Mouse (Mus musculus): Measurements from ENCODE around the gene Casp9.
A peak's percentile ranks its signal among the peaks of the same experiment; 100 is the strongest.
"Not testable (repeated sequence)": the region's sequence is repeated elsewhere in the genome, so short reads cannot be mapped to it uniquely, and the experiment has no call there.

Casp9 gene

GRCm38 (mm10) chr4:141793282-141794151, at the start of gene Casp9:
Gene Casp9, plus strand, starts transcription at chr4:141793612.
- peak; percentile 91 for DNase-seq (ENCODE audit: low read depth)

- DNase-seq (ENCODE audit: low read depth) = no peak
Measured at GRCm38 (mm10) chr4:141746578-141747346, 46.6 kb upstream of the Casp9 start, which contains the start of gene Agmat. Gene Agmat, plus strand, starts transcription at chr4:141746672.

- DNase-seq (ENCODE audit: low read depth) = no peak
Measured at GRCm38 (mm10) chr4:141749557-141749956, 43.9 kb upstream of the Casp9 start.

- no peak for DNase-seq (ENCODE audit: low read depth)
Measured at GRCm38 (mm10) chr4:141750826-141751225, 42.6 kb upstream of the Casp9 start.

GRCm38 (mm10) chr4:141751419-141752075, 41.9 kb upstream of the Casp9 start:
- no peak for DNase-seq (ENCODE audit: low read depth)

GRCm38 (mm10) chr4:141752076-141752421, 41.4 kb upstream of the Casp9 start:
- no peak for DNase-seq (ENCODE audit: low read depth)

GRCm38 (mm10) chr4:141755375-141755930, 38.0 kb upstream of the Casp9 start:
- no peak for DNase-seq (ENCODE audit: low read depth)

GRCm38 (mm10) chr4:141757124-141757523, 36.3 kb upstream of the Casp9 start:
- no peak for DNase-seq (ENCODE audit: low read depth)

GRCm38 (mm10) chr4:141758874-141759542, 34.4 kb upstream of the Casp9 start:
- DNase-seq (ENCODE audit: low read depth) = no peak

- no peak for DNase-seq (ENCODE audit: low read depth)
Measured at GRCm38 (mm10) chr4:141760942-141761341, 32.5 kb upstream of the Casp9 start.

- no peak for DNase-seq (ENCODE audit: low read depth)
Measured at GRCm38 (mm10) chr4:141762102-141762598, 31.3 kb upstream of the Casp9 start.

GRCm38 (mm10) chr4:141763476-141763875, 29.9 kb upstream of the Casp9 start:
- DNase-seq (ENCODE audit: low read depth) = no peak

GRCm38 (mm10) chr4:141765008-141765407, 28.4 kb upstream of the Casp9 start:
- DNase-seq (ENCODE audit: low read depth) = no peak

- no peak for DNase-seq (ENCODE audit: low read depth)
Measured at GRCm38 (mm10) chr4:141766316-141766667, 27.1 kb upstream of the Casp9 start.

- DNase-seq (ENCODE audit: low read depth) = no peak
Measured at GRCm38 (mm10) chr4:141766668-141767352, 26.6 kb upstream of the Casp9 start.

- DNase-seq (ENCODE audit: low read depth) = no peak
Measured at GRCm38 (mm10) chr4:141767353-141768036, 25.9 kb upstream of the Casp9 start.

GRCm38 (mm10) chr4:141769501-141770160, 23.8 kb upstream of the Casp9 start:
- DNase-seq (ENCODE audit: low read depth) = no peak

GRCm38 (mm10) chr4:141771823-141772222, 21.6 kb upstream of the Casp9 start:
- no peak for DNase-seq (ENCODE audit: low read depth)

GRCm38 (mm10) chr4:141773019-141773418, 20.4 kb upstream of the Casp9 start:
- DNase-seq (ENCODE audit: low read depth) = not testable (repeated sequence)

- DNase-seq (ENCODE audit: low read depth) = no peak
Measured at GRCm38 (mm10) chr4:141779828-141780227, 13.6 kb upstream of the Casp9 start.

Data from c-Kit-positive CD71-negative TER-119-negative erythroid progenitor cells, embryonic 14.5 days (primary cell).